ENCODE assay signal across 10 mouse cellular contexts in the genomic region with DNA sequence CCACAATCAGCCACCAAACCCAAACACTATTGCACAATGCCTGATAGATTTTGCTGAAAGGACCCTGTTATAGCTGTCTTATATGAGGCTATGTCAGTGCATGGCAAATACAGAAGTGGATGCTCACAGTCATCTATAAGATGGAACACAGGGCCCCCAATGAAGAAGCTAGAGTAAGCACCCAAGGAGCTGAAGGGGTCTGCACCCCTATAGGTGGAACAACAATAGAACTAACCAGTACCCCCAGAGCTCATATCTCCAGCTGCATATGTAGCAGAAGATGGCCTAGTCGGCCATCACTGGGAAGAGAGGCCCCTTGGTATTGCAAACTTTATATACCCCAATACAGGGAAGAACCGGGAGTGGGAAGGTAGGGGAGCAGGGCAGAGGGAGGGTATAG. TPM values are rescaled to one million over a fixed set of nuclear protein-coding genes. Genes with fewer than 3 reads are reported as not detected.
DNase-seq lines count a peak whose midpoint lies in the region; ATAC-seq and TF ChIP-seq lines count a peak whose summit lies in the region.
"Not testable (repeated sequence)": the region's sequence is repeated elsewhere in the genome, so short reads cannot be mapped to it uniquely, and the experiment has no call there.
"Had no signal": no experiment of that assay in that cellular context is flagged by ENCODE, and none has a peak within 500 bp of the region (broad histone marks: within the 10 kb centered on the region; RNA-seq: fewer than 3 reads in every experiment).

No protein-coding gene starts in this region.

- not testable (repeated sequence) for H3K4me1 ChIP-seq in cerebellum, adult 2 months (ENCODE audit: control insufficient read depth, insufficient read depth, low read length); heart, embryonic 11.5 days (ENCODE audit: control insufficient read depth, insufficient read depth, low read length); hindbrain, embryonic 16.5 days (ENCODE audit: control insufficient read depth, insufficient read depth, low read depth, low read length); liver, embryonic 16.5 days (ENCODE audit: control insufficient read depth, low read depth, low read length); midbrain, embryonic 14.5 days (ENCODE audit: control insufficient read depth, insufficient read depth, low read length); stomach, postnatal 0 days (replicated peaks; ENCODE audit: control insufficient read depth, insufficient read depth)
- peaks cover 13% of the 10 kb centered on the region for H3K4me1 ChIP-seq in forebrain, embryonic 10.5 days

- peak overlapping the region; percentile 59 for H3K4me2 ChIP-seq in heart, embryonic 11.5 days
- peak overlapping the region; percentile 56 for H3K4me2 ChIP-seq in hindbrain, embryonic 16.5 days (ENCODE audit: low read length)
- H3K4me2 ChIP-seq in liver, embryonic 16.5 days (ENCODE audit: low read depth, low read length), result peak overlapping the region; percentile 65
- H3K4me2 ChIP-seq in midbrain, embryonic 14.5 days (ENCODE audit: low read length), result peak overlapping the region; percentile 53
- peak overlapping the region; percentile 52 for H3K4me2 ChIP-seq in stomach, postnatal 0 days (replicated peaks; ENCODE audit: low read depth)

- peak in 1 of 2 experiments; percentile 29 for DNase-seq in cerebellum, adult 2 months
- not testable (repeated sequence) for DNase-seq in forebrain, embryonic 10.5 days (ENCODE audit: extremely low spot score, low spot score); layer of hippocampus, adult 2 months (ENCODE audit: low spot score in 2 of 2); midbrain, embryonic 14.5 days; stomach, postnatal 0 days (ENCODE audit: low spot score)

- not testable (repeated sequence) for H3K36me3 ChIP-seq in forebrain, embryonic 10.5 days (replicated peaks); heart, embryonic 11.5 days (ENCODE audit: control insufficient read depth, insufficient read depth, low read length); hindbrain, embryonic 16.5 days (ENCODE audit: control insufficient read depth, insufficient read depth, low read length); liver, embryonic 16.5 days (ENCODE audit: control insufficient read depth, insufficient read depth); midbrain, embryonic 14.5 days (ENCODE audit: control insufficient read depth, insufficient read depth, low read length); stomach, postnatal 0 days (ENCODE audit: control insufficient read depth, insufficient read depth, low read length)

- not testable (repeated sequence) for ATAC-seq in heart, embryonic 11.5 days (replicated peaks; ENCODE audit: insufficient number of reproducible peaks, low FRiP score, low TSS enrichment); hindbrain, embryonic 16.5 days; liver, embryonic 16.5 days (ENCODE audit: low read depth); midbrain, embryonic 14.5 days (ENCODE audit: low FRiP score, low TSS enrichment); stomach, postnatal 0 days (ENCODE audit: low FRiP score, low TSS enrichment)

- not testable (repeated sequence) for H3K27me3 ChIP-seq in cerebellum, adult 2 months (ENCODE audit: control insufficient read depth, insufficient read depth, low read length); forebrain, embryonic 10.5 days (ENCODE audit: poor library complexity, severe bottlenecking); heart, embryonic 11.5 days (ENCODE audit: control insufficient read depth, insufficient read depth, low read length); hindbrain, embryonic 16.5 days (replicated peaks; ENCODE audit: control insufficient read depth, insufficient read depth, low read length); liver, embryonic 16.5 days (ENCODE audit: control insufficient read depth, insufficient read depth, low read depth, low read length); midbrain, embryonic 14.5 days (ENCODE audit: control insufficient read depth, insufficient read depth, low read length); stomach, postnatal 0 days (ENCODE audit: control insufficient read depth, insufficient read depth, low read length)

- 0 out of 2 replicates have a peak overlapping the region, but pooled peaks have one; percentile 34 for H3K9ac ChIP-seq in heart, embryonic 11.5 days (ENCODE audit: low read depth, low read length)
- H3K9ac ChIP-seq in hindbrain, embryonic 16.5 days (ENCODE audit: low read depth, low read length), result peak overlapping the region; percentile 47
- not testable (repeated sequence) for H3K9ac ChIP-seq in liver, embryonic 16.5 days (ENCODE audit: low read depth, low read length); stomach, postnatal 0 days (ENCODE audit: low read length)
- 0 out of 2 replicates have a peak overlapping the region, but pooled peaks have one; percentile 20 for H3K9ac ChIP-seq in midbrain, embryonic 14.5 days (replicated peaks; ENCODE audit: low read length)

- H3K9me3 ChIP-seq in forebrain, embryonic 10.5 days; heart, embryonic 11.5 days (replicated peaks; ENCODE audit: control insufficient read depth, low read length); hindbrain, embryonic 16.5 days (ENCODE audit: control insufficient read depth, low read length); liver, embryonic 16.5 days (replicated peaks; ENCODE audit: control insufficient read depth, low read length); midbrain, embryonic 14.5 days (ENCODE audit: control insufficient read depth, low read length); stomach, postnatal 0 days (ENCODE audit: control insufficient read depth, low read length): not testable (repeated sequence)

- not testable (repeated sequence) for TF ChIP-seq CTCF in cerebellum, adult 2 months (IDR thresholded peaks at IDR 0.05; ENCODE audit: borderline replicate concordance, insufficient read depth, low read depth, low read length); layer of hippocampus, adult 2 months (conservative IDR thresholded peaks at IDR 0.05); stomach, postnatal 0 days (IDR thresholded peaks at IDR 0.05; ENCODE audit: low read depth)

- not testable (repeated sequence) for TF ChIP-seq EP300 in stomach, postnatal 0 days (optimal IDR thresholded peaks at IDR 0.05)

- not testable (repeated sequence) for H3K27ac ChIP-seq in cerebellum, adult 2 months (ENCODE audit: insufficient read depth, low read length); forebrain, embryonic 10.5 days; heart, embryonic 11.5 days (ENCODE audit: low read depth, low read length); hindbrain, embryonic 16.5 days (ENCODE audit: low read depth, low read length); liver, embryonic 16.5 days (ENCODE audit: low read length); stomach, postnatal 0 days (replicated peaks)
- peak overlapping the region; percentile 100 for H3K27ac ChIP-seq in layer of hippocampus, adult 2 months
- H3K27ac ChIP-seq in midbrain, embryonic 14.5 days (replicated peaks; ENCODE audit: low read depth, low read length), result 0 out of 2 replicates have a peak overlapping the region, but pooled peaks have one; percentile 13

- WGBS in cerebellum, adult 2 months, result 4% methylated on average over 2 of the region's 2 CpGs
- 10% methylated on average over 2 of the region's 2 CpGs for WGBS in forebrain, embryonic 10.5 days
- 8% methylated on average over 2 of the region's 2 CpGs for WGBS in heart, embryonic 11.5 days (ENCODE audit: insufficient replicate concordance)
- WGBS in hindbrain, embryonic 16.5 days, result 4% methylated on average over 2 of the region's 2 CpGs
- 4% methylated on average over 2 of the region's 2 CpGs for WGBS in liver, embryonic 16.5 days (ENCODE audit: insufficient replicate concordance)
- 3% methylated on average over 2 of the region's 2 CpGs for WGBS in midbrain, embryonic 14.5 days
- WGBS in stomach, postnatal 0 days, result 1% methylated on average over 2 of the region's 2 CpGs

- TF ChIP-seq POLR2A in cerebellum, adult 2 months (IDR thresholded peaks at IDR 0.05; ENCODE audit: borderline replicate concordance, insufficient read depth, low read length), result not testable (repeated sequence)

- H3K4me3 ChIP-seq in cerebellum, adult 2 months (replicated peaks; ENCODE audit: insufficient read depth, low read depth, low read length), result peak overlapping the region; percentile 28
- peak overlapping the region; percentile 76 for H3K4me3 ChIP-seq in forebrain, embryonic 10.5 days
- H3K4me3 ChIP-seq in heart, embryonic 11.5 days (ENCODE audit: low read depth, low read length), result peak overlapping the region; percentile 82
- peak overlapping the region; percentile 91 for H3K4me3 ChIP-seq in hindbrain, embryonic 16.5 days (ENCODE audit: low read length)
- peak overlapping the region; percentile 99 for H3K4me3 ChIP-seq in layer of hippocampus, adult 2 months
- H3K4me3 ChIP-seq in liver, embryonic 16.5 days (ENCODE audit: low read depth, low read length), result peak overlapping the region; percentile 96
- peak overlapping the region; percentile 81 for H3K4me3 ChIP-seq in midbrain, embryonic 14.5 days (replicated peaks; ENCODE audit: low read depth, low read length)
- H3K4me3 ChIP-seq in stomach, postnatal 0 days (ENCODE audit: low read depth, low read length), result peak overlapping the region; percentile 89

RNA-seq across cellular contexts. Expression of a gene that starts 33.7 kb away (rescaled TPM):
- 65.1 and 69.8 TPM in 2 replicates for polyA plus RNA-seq in cerebellum, adult 2 months (2012; rRNA removed)
- 76.2 and 80.0 TPM in 2 replicates for polyA plus RNA-seq in forebrain, embryonic 10.5 days (2016; fragmentation: Nextera tagmentation; extraction: Ambion mirVana)
- polyA plus RNA-seq in heart, embryonic 11.5 days (2014; fragmentation: Nextera tagmentation; extraction: Ambion mirVana), result 39.8 and 41.7 TPM in 2 replicates
- polyA plus RNA-seq in hindbrain, embryonic 16.5 days (2015; fragmentation: Nextera tagmentation; extraction: Ambion mirVana), result 41.3 and 45.8 TPM in 2 replicates
- 100 to 1,000 TPM; 186 to 195 TPM for total RNA-seq in layer of hippocampus, adult 2 months (2021)
- 14.0 and 14.5 TPM in 2 replicates for polyA plus RNA-seq in liver, embryonic 16.5 days (2015; fragmentation: Nextera tagmentation; extraction: Ambion mirVana)
- polyA plus RNA-seq in midbrain, embryonic 14.5 days (2014; fragmentation: Nextera tagmentation; extraction: Ambion mirVana), result 69.9 and 83.5 TPM in 2 replicates
- 22.6 and 23.8 TPM in 2 replicates for polyA plus RNA-seq in stomach, postnatal 0 days (2015; fragmentation: Nextera tagmentation; extraction: Ambion mirVana)

RNA-seq across cellular contexts. Expression of a gene that starts 41.3 kb away (rescaled TPM):
- 0.10 TPM in 1 of 2 replicates, not detected in the other for polyA plus RNA-seq in cerebellum, adult 2 months (2012; rRNA removed)
- not detected in 2 replicates for polyA plus RNA-seq in forebrain, embryonic 10.5 days (2016; fragmentation: Nextera tagmentation; extraction: Ambion mirVana)
- polyA plus RNA-seq in heart, embryonic 11.5 days (2014; fragmentation: Nextera tagmentation; extraction: Ambion mirVana), result not detected in 2 replicates
- polyA plus RNA-seq in hindbrain, embryonic 16.5 days (2015; fragmentation: Nextera tagmentation; extraction: Ambion mirVana), result not detected in 2 replicates
- not detected for total RNA-seq in layer of hippocampus, adult 2 months (2021)
- 0.08 and 0.19 TPM in 2 replicates for polyA plus RNA-seq in liver, embryonic 16.5 days (2015; fragmentation: Nextera tagmentation; extraction: Ambion mirVana)
- polyA plus RNA-seq in midbrain, embryonic 14.5 days (2014; fragmentation: Nextera tagmentation; extraction: Ambion mirVana), result not detected in 2 replicates
- not detected in 2 replicates for polyA plus RNA-seq in stomach, postnatal 0 days (2015; fragmentation: Nextera tagmentation; extraction: Ambion mirVana)
- total RNA-seq: left cerebral cortex, postnatal 4 days had no signal
- polyA plus RNA-seq: activated CD4-positive, CD25-positive, alpha-beta regulatory T cell, adult 4 months had no signal

Comparison
In these comparisons a context has a peak if more than half of its experiments do, and no peak if none do; other contexts are left out.
1. H3K4me3 ChIP-seq: peak in every context shown above with its lines; median percentile 99 in layer of hippocampus, adult 2 months; 96 in liver, embryonic 16.5 days; 91 in hindbrain, embryonic 16.5 days; 89 in stomach, postnatal 0 days; 82 in heart, embryonic 11.5 days; 81 in midbrain, embryonic 14.5 days; 76 in forebrain, embryonic 10.5 days; 28 in cerebellum, adult 2 months.